Mouse (Mus musculus) limb, embryonic 11.5 days (tissue): ENCODE results near the gene Btf3. TPM values are rescaled to one million over a fixed set of nuclear protein-coding genes. Genes with fewer than 3 reads are reported as not detected.

ENCODE experiments used
- ATAC-seq: fragments of 200-750 bp; cut with Nextera tagmentation; 2 replicates; pipeline ENCODE4 v1.8.0; 2017; ENCODE audit warnings: low read depth; ENCODE audit not compliant: insufficient number of reproducible peaks, low FRiP score, low TSS enrichment
- DNase-seq: peaks from one replicate; pipeline ENCODE4 v3.0.0-alpha.2; 2015; ENCODE audit warnings: low spot score
- H3K27ac ChIP-seq: fragments of 300-500 bp; sonication (generic); replicated peaks from 2 replicates; pipeline ENCODE4 v1.5.1; 2014; ENCODE audit warnings: low read depth, mild to moderate bottlenecking, low read length
- H3K27me3 ChIP-seq: fragments of 300-500 bp; sonication (generic); 2 replicates; pipeline ENCODE4 v1.6.1; 2014; ENCODE audit warnings: mild to moderate bottlenecking, low read length, mixed read lengths; ENCODE audit not compliant: control insufficient read depth, insufficient read depth
- H3K36me3 ChIP-seq: fragments of 300-500 bp; sonication (generic); 2 replicates; pipeline ENCODE4 v1.6.1; 2014; ENCODE audit warnings: mild to moderate bottlenecking, low read length, moderate library complexity, mixed read lengths; ENCODE audit not compliant: control insufficient read depth, insufficient read depth
- H3K4me1 ChIP-seq: fragments of 300-500 bp; sonication (generic); 2 replicates; pipeline ENCODE4 v1.6.1; 2014; ENCODE audit warnings: low read length, mixed read lengths; ENCODE audit not compliant: control insufficient read depth, insufficient read depth
- H3K4me2 ChIP-seq: fragments of 300-500 bp; sonication (generic); 2 replicates; pipeline ENCODE4 v1.6.1; 2014; ENCODE audit warnings: low read depth, mild to moderate bottlenecking, moderate library complexity; ENCODE audit not compliant: severe bottlenecking
- H3K4me3 ChIP-seq: fragments of 300-500 bp; sonication (generic); 2 replicates; pipeline ENCODE4 v1.5.1; 2014; ENCODE audit warnings: low read depth, low read length
- H3K9ac ChIP-seq: fragments of 300-500 bp; sonication (generic); 2 replicates; pipeline ENCODE4 v1.6.1; 2014; ENCODE audit warnings: mild to moderate bottlenecking, low read length
- H3K9me3 ChIP-seq: fragments of 300-500 bp; sonication (generic); 2 replicates; pipeline ENCODE4 v1.6.1; 2016; ENCODE audit warnings: low read length; ENCODE audit not compliant: control insufficient read depth
- WGBS: fragments of 180-500 bp; shearing (Covaris S2); extraction: QIAGEN DNeasy Blood & Tissue Kit; methylation state at CpG from one replicate; pipeline ENCODE4 v1.1.7; 2014; 5-methylcytosine and 5-hydroxymethylcytosine counted together
- polyA plus RNA-seq: library from polyadenylated mRNA; unstranded; fragments of >200 nt; fragmentation: Nextera tagmentation; extraction: Ambion mirVana; gene quantifications from 2 replicates; pipeline ENCODE4 v1.2.1, GENCODE M21; 2014

Gene Btf3
- polyA plus RNA-seq, 1 experiment from 2014 or later, result 826 TPM

GRCm38 (mm10) chr13:98352381-98352975, 35.7 kb upstream of the Btf3 start:
- Histone ChIP-seq H3K27me3 (peaks cover 60% of the 10 kb centered on the region), H3K4me1 (peaks cover 14% of the 10 kb centered on the region), H3K9ac (no peak overlapping the region), H3K4me3 (no peak overlapping the region), H3K36me3 (no peaks in the 10 kb centered on the region), H3K4me2 (no peak overlapping the region), H3K9me3 (no peaks in the 10 kb centered on the region), H3K27ac (no peak overlapping the region)
- ATAC-seq (no peak), DNase-seq (no peak)
- 9% methylated on average over 14 of the region's 14 CpGs for WGBS

GRCm38 (mm10) chr13:98351527-98351926, 34.7 kb upstream of the Btf3 start:
- Histone ChIP-seq H3K4me3 (no peak overlapping the region), H3K4me1 (peaks cover 14% of the 10 kb centered on the region), H3K27ac (no peak overlapping the region), H3K9me3 (no peaks in the 10 kb centered on the region), H3K9ac (no peak overlapping the region), H3K4me2 (no peak overlapping the region), H3K27me3 (peaks cover 55% of the 10 kb centered on the region), H3K36me3 (no peaks in the 10 kb centered on the region)
- no peak for ATAC-seq
- peak; percentile 66 for DNase-seq
- WGBS, result 10% methylated on average over 8 of the region's 8 CpGs

GRCm38 (mm10) chr13:98349491-98349890, 32.7 kb upstream of the Btf3 start:
- WGBS, result 83% methylated on average over 4 of the region's 4 CpGs
- H3K4me2 ChIP-seq, result no peak overlapping the region
- no peak for ATAC-seq

GRCm38 (mm10) chr13:98340506-98340905, 23.7 kb upstream of the Btf3 start:
- 82% methylated on average over 5 of the region's 5 CpGs for WGBS
- H3K27me3 ChIP-seq, result no peaks in the 10 kb centered on the region
- H3K36me3 ChIP-seq, result no peaks in the 10 kb centered on the region
- H3K4me1 ChIP-seq, result no peaks in the 10 kb centered on the region
- no peak overlapping the region for H3K9ac ChIP-seq
- DNase-seq (no peak), ATAC-seq (no peak)
- no peaks in the 10 kb centered on the region for H3K9me3 ChIP-seq
- no peak overlapping the region for H3K4me2 ChIP-seq
- H3K27ac ChIP-seq, result no peak overlapping the region
- no peak overlapping the region for H3K4me3 ChIP-seq

More at GRCm38 (mm10) chr13:98349491-98349890, 32.7 kb upstream of the Btf3 start:
- Histone ChIP-seq H3K4me1 (peaks cover 5% of the 10 kb centered on the region), H3K4me3 (no peak overlapping the region), H3K36me3 (no peaks in the 10 kb centered on the region), H3K27ac (no peak overlapping the region), H3K9ac (no peak overlapping the region), H3K27me3 (peaks cover 40% of the 10 kb centered on the region), H3K9me3 (no peaks in the 10 kb centered on the region)
- no peak for DNase-seq

- Histone ChIP-seq H3K4me1 (no peaks in the 10 kb centered on the region), H3K9ac (no peak overlapping the region), H3K9me3 (no peaks in the 10 kb centered on the region), H3K4me3 (no peak overlapping the region), H3K36me3 (no peaks in the 10 kb centered on the region), H3K27me3 (no peaks in the 10 kb centered on the region), H3K27ac (no peak overlapping the region), H3K4me2 (no peak overlapping the region)
- DNase-seq (no peak), ATAC-seq (no peak)
- WGBS, result 71% methylated on average over 1 of the region's 1 CpGs
Measured at GRCm38 (mm10) chr13:98336205-98336604, 19.4 kb upstream of the Btf3 start.

- Histone ChIP-seq H3K9me3 (no peaks in the 10 kb centered on the region), H3K4me2 (no peak overlapping the region), H3K4me3 (no peak overlapping the region), H3K36me3 (no peaks in the 10 kb centered on the region), H3K4me1 (no peaks in the 10 kb centered on the region), H3K27ac (no peak overlapping the region), H3K27me3 (no peaks in the 10 kb centered on the region), H3K9ac (no peak overlapping the region)
- DNase-seq (peak; percentile 44), ATAC-seq (no peak)
- WGBS, result 61% methylated on average over 2 of the region's 2 CpGs
Measured at GRCm38 (mm10) chr13:98332106-98332505, 15.3 kb upstream of the Btf3 start.

- Histone ChIP-seq H3K9me3 (no peaks in the 10 kb centered on the region), H3K4me3 (no peak overlapping the region), H3K27me3 (no peaks in the 10 kb centered on the region), H3K36me3 (no peaks in the 10 kb centered on the region), H3K9ac (no peak overlapping the region), H3K27ac (no peak overlapping the region), H3K4me2 (no peak overlapping the region), H3K4me1 (no peaks in the 10 kb centered on the region)
- DNase-seq, result peak; percentile 41
- no peak for ATAC-seq
- WGBS, result 32% methylated on average over 11 of the region's 11 CpGs
Measured at GRCm38 (mm10) chr13:98325034-98325433, 8.2 kb upstream of the Btf3 start.

GRCm38 (mm10) chr13:98317911-98318310, 1.1 kb upstream of the Btf3 start:
- H3K27me3 ChIP-seq, result no peaks in the 10 kb centered on the region
- no peak overlapping the region; the same call in 1 of the 2 replicates for H3K9ac ChIP-seq
- no peaks in the 10 kb centered on the region; the same call in 1 of the 2 replicates for H3K36me3 ChIP-seq
- H3K4me3 ChIP-seq, result no peak overlapping the region
- WGBS, result 91% methylated on average over 6 of the region's 6 CpGs
- 0 out of 2 replicates have a peak, but pooled peaks cover 6% of the 10 kb centered on the region for H3K4me1 ChIP-seq
- no peaks in the 10 kb centered on the region for H3K9me3 ChIP-seq
- no peak for DNase-seq
- ATAC-seq, result no peak
- no peak overlapping the region for H3K27ac ChIP-seq
- no peak overlapping the region; the same call in 1 of the 2 replicates for H3K4me2 ChIP-seq

- H3K9ac ChIP-seq, result peak overlapping the region; percentile 98
- no peaks in the 10 kb centered on the region; the same call in 1 of the 2 replicates for H3K36me3 ChIP-seq
- H3K27ac ChIP-seq, result peak overlapping the region; percentile 85; the same call in 1 of the 2 replicates
- peak overlapping the region; percentile 98 for H3K4me3 ChIP-seq
- no peak for DNase-seq
- 0 out of 2 replicates have a peak, but pooled peaks cover 6% of the 10 kb centered on the region for H3K4me1 ChIP-seq
- peak overlapping the region; percentile 67 for H3K4me2 ChIP-seq
- 2% methylated on average over 16 of the region's 16 CpGs for WGBS
- H3K9me3 ChIP-seq, result no peaks in the 10 kb centered on the region
- ATAC-seq, result no peak
- no peaks in the 10 kb centered on the region for H3K27me3 ChIP-seq
Measured at GRCm38 (mm10) chr13:98317246-98317677, 456 bp upstream of the Btf3 start.
